Mouse (Mus musculus) testis, adult 2 months (tissue): ENCODE measurements around the gene Olfr70.

ENCODE experiments used
- CTCF ChIP-seq: fragments of 200-500 bp; IDR thresholded peaks from 2 replicates; pipeline ENCODE4 v1.5.1; 2012; ENCODE audit warnings: low read depth, mild to moderate bottlenecking, inconsistent platforms, low read length, moderate library complexity; ENCODE audit not compliant: control insufficient read depth, insufficient read depth, insufficient replicate concordance
- POLR2A ChIP-seq: fragments of 200-500 bp; IDR thresholded peaks from 2 replicates; pipeline ENCODE4 v1.6.1; 2012; ENCODE audit warnings: low read depth, mild to moderate bottlenecking, inconsistent platforms, low read length, moderate library complexity; ENCODE audit not compliant: control insufficient read depth

- no peak for TF ChIP-seq CTCF
- TF ChIP-seq POLR2A = no peak
Measured at GRCm38 (mm10) chr4:43737144-43737543, 36.5 kb upstream of the Olfr70 start.
